Mouse (Mus musculus): ENCODE data around the gene Tcte2. TPM values are rescaled to one million over a fixed set of nuclear protein-coding genes. Genes with fewer than 3 reads are reported as not detected.
A peak's percentile ranks its signal among the peaks of the same experiment; 100 is the strongest.

Tcte2 gene
- polyA plus RNA-seq, 1 experiment from 2014 or later = 0.23 TPM

GRCm38 (mm10) chr17:13671732-13672131, 89.9 kb downstream of the Tcte2 start:
- no peak overlapping the region for H3K4me3 ChIP-seq (replicated peaks)
- no peak overlapping the region for H3K9ac ChIP-seq
- 67% methylated on average over 4 of the region's 4 CpGs for WGBS (ENCODE audit: insufficient replicate concordance)
- H3K27ac ChIP-seq = no peak overlapping the region
- peak; percentile 41; the same call in 1 of the 2 replicates for ATAC-seq (ENCODE audit: low read depth)
- H3K27me3 ChIP-seq = no peaks in the 10 kb centered on the region
- no peaks in the 10 kb centered on the region for H3K36me3 ChIP-seq
- H3K4me2 ChIP-seq = no peak overlapping the region
- H3K9me3 ChIP-seq (replicated peaks) = no peaks in the 10 kb centered on the region
- DNase-seq = no peak
- peaks cover 10% of the 10 kb centered on the region for H3K4me1 ChIP-seq (replicated peaks)

GRCm38 (mm10) chr17:13670227-13670626, 91.4 kb downstream of the Tcte2 start:
- H3K4me3 ChIP-seq (replicated peaks) = no peak overlapping the region
- no peaks in the 10 kb centered on the region for H3K27me3 ChIP-seq
- H3K9me3 ChIP-seq (replicated peaks) = no peaks in the 10 kb centered on the region
- no peak overlapping the region for H3K4me2 ChIP-seq
- H3K36me3 ChIP-seq = no peaks in the 10 kb centered on the region
- no peak for DNase-seq
- H3K27ac ChIP-seq = no peak overlapping the region
- ATAC-seq (ENCODE audit: low read depth) = no peak
- no peak overlapping the region for H3K9ac ChIP-seq
- peaks cover 8% of the 10 kb centered on the region for H3K4me1 ChIP-seq (replicated peaks)

- Histone ChIP-seq H3K27me3 (no peaks in the 10 kb centered on the region), H3K4me2 (no peak overlapping the region), H3K9ac (no peak overlapping the region), H3K36me3 (no peaks in the 10 kb centered on the region), H3K4me1 (replicated peaks) (peaks cover 8% of the 10 kb centered on the region), H3K4me3 (replicated peaks) (no peak overlapping the region), H3K27ac (no peak overlapping the region), H3K9me3 (replicated peaks) (no peaks in the 10 kb centered on the region)
- WGBS (ENCODE audit: insufficient replicate concordance) = 22% methylated on average over 8 of the region's 8 CpGs
- DNase-seq = no peak
- ATAC-seq (ENCODE audit: low read depth) = no peak
Observed at GRCm38 (mm10) chr17:13669206-13669605, 92.4 kb downstream of the Tcte2 start.

GRCm38 (mm10) chr17:13668052-13669015, 93.3 kb downstream of the Tcte2 start:
- no peaks in the 10 kb centered on the region for H3K27me3 ChIP-seq
- H3K9ac ChIP-seq = no peak overlapping the region
- no peak overlapping the region for H3K27ac ChIP-seq
- no peak for ATAC-seq (ENCODE audit: low read depth)
- no peak overlapping the region for H3K4me2 ChIP-seq
- peaks cover 10% of the 10 kb centered on the region for H3K4me1 ChIP-seq (replicated peaks)
- no peak for DNase-seq
- H3K4me3 ChIP-seq (replicated peaks) = no peak overlapping the region
- no peaks in the 10 kb centered on the region for H3K36me3 ChIP-seq
- H3K9me3 ChIP-seq (replicated peaks) = no peaks in the 10 kb centered on the region
- WGBS (ENCODE audit: insufficient replicate concordance) = 21% methylated on average over 16 of the region's 16 CpGs

- H3K4me1 ChIP-seq (replicated peaks) = peaks cover 10% of the 10 kb centered on the region
- H3K36me3 ChIP-seq = no peaks in the 10 kb centered on the region
- no peak overlapping the region for H3K27ac ChIP-seq
- DNase-seq = no peak
- no peak overlapping the region for H3K4me3 ChIP-seq (replicated peaks)
- WGBS (ENCODE audit: insufficient replicate concordance) = 39% methylated on average over 3 of the region's 3 CpGs
- no peak overlapping the region for H3K9ac ChIP-seq
- H3K4me2 ChIP-seq = no peak overlapping the region
- H3K27me3 ChIP-seq = no peaks in the 10 kb centered on the region
- ATAC-seq (ENCODE audit: low read depth) = no peak
- no peaks in the 10 kb centered on the region for H3K9me3 ChIP-seq (replicated peaks)
Observed at GRCm38 (mm10) chr17:13667006-13667405, 94.6 kb downstream of the Tcte2 start.

GRCm38 (mm10) chr17:13665731-13666130, 95.9 kb downstream of the Tcte2 start:
- no peaks in the 10 kb centered on the region for H3K9me3 ChIP-seq (replicated peaks)
- no peak for DNase-seq
- no peak overlapping the region for H3K27ac ChIP-seq
- 57% methylated on average over 1 of the region's 1 CpGs for WGBS (ENCODE audit: insufficient replicate concordance)
- H3K9ac ChIP-seq = no peak overlapping the region
- H3K27me3 ChIP-seq = no peaks in the 10 kb centered on the region
- H3K4me3 ChIP-seq (replicated peaks) = no peak overlapping the region
- H3K4me2 ChIP-seq = no peak overlapping the region
- H3K4me1 ChIP-seq (replicated peaks) = peaks cover 14% of the 10 kb centered on the region
- no peak for ATAC-seq (ENCODE audit: low read depth)
- no peaks in the 10 kb centered on the region for H3K36me3 ChIP-seq

GRCm38 (mm10) chr17:13663386-13664166, 98.0 kb downstream of the Tcte2 start:
- H3K36me3 ChIP-seq = no peaks in the 10 kb centered on the region
- DNase-seq = no peak

More at GRCm38 (mm10) chr17:13663386-13664166, 98.0 kb downstream of the Tcte2 start:
- 59% methylated on average over 13 of the region's 13 CpGs for WGBS (ENCODE audit: insufficient replicate concordance)
- Histone ChIP-seq H3K9ac (no peak overlapping the region), H3K4me2 (no peak overlapping the region), H3K4me1 (replicated peaks) (peaks cover 23% of the 10 kb centered on the region), H3K27ac (no peak overlapping the region), H3K4me3 (replicated peaks) (no peak overlapping the region), H3K9me3 (replicated peaks) (no peaks in the 10 kb centered on the region), H3K27me3 (no peaks in the 10 kb centered on the region)
- no peak for ATAC-seq (ENCODE audit: low read depth)

Other genes with a start within 250 kb of the Tcte2 start
- gene Afdn, start 1.3 kb downstream of the Tcte2 start, polyA plus RNA-seq (2015; fragmentation: Nextera tagmentation; extraction: Ambion mirVana) = 11.4 and 11.8 TPM in 2 replicates
- gene Gm7168, start 186.5 kb upstream of the Tcte2 start, polyA plus RNA-seq (2015; fragmentation: Nextera tagmentation; extraction: Ambion mirVana) = not detected in 2 replicates
- not detected in 2 replicates for gene Gm7356, start 241.9 kb upstream of the Tcte2 start, polyA plus RNA-seq (2015; fragmentation: Nextera tagmentation; extraction: Ambion mirVana)